In the genomic region with DNA sequence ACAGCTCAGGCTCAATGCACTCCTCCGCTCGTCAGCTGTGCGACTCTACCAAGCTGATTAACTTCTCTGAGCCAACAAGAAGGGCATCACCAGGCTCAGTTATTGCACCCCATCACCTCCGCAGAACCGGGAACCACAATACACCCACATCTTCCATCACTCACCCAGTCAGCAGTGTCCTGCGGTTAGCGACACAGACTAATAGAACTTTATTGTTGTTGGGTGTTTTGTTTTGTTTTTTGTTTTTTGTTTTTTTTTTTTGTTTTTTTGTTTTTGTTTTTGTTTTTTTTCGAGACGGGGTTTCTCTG, we compare ENCODE assay signal across 8 mouse cellular contexts. TPM values are rescaled to one million over a fixed set of nuclear protein-coding genes. Genes with fewer than 3 reads are reported as not detected.
A peak's percentile ranks its signal among the peaks of the same experiment; 100 is the strongest.
DNase-seq lines count a peak whose midpoint lies in the region; ATAC-seq lines count a peak whose summit lies in the region.

TSS of gene Creg2 (minus strand) at position 234 of the 308 bp plus-strand sequence.

- H3K36me3 ChIP-seq in lung, embryonic 15.5 days = no peaks in the 10 kb centered on the region
- no peaks in the 10 kb centered on the region for H3K36me3 ChIP-seq in forebrain, embryonic 10.5 days (replicated peaks)
- H3K36me3 ChIP-seq in midbrain, embryonic 15.5 days (replicated peaks) = no peaks in the 10 kb centered on the region

- H3K4me1 ChIP-seq in lung, embryonic 15.5 days = peaks cover 13% of the 10 kb centered on the region
- H3K4me1 ChIP-seq in forebrain, embryonic 10.5 days = peaks cover 20% of the 10 kb centered on the region
- H3K4me1 ChIP-seq in midbrain, embryonic 15.5 days = peaks cover 14% of the 10 kb centered on the region

- ATAC-seq in lung, embryonic 15.5 days (ENCODE audit: borderline replicate concordance, extremely low read depth, low FRiP score, low TSS enrichment) = no peak
- ATAC-seq in midbrain, embryonic 15.5 days (replicated peaks) = no peak; the same call in 1 of the 2 replicates

- no peak within 1 kb of the TSS; the same call in 1 of the 2 replicates for H3K9ac ChIP-seq in lung, embryonic 15.5 days
- peak within 1 kb of the TSS; percentile 60 for H3K9ac ChIP-seq in midbrain, embryonic 15.5 days

- H3K27ac ChIP-seq in lung, embryonic 15.5 days = no peak within 1 kb of the TSS
- peak within 1 kb of the TSS; percentile 60 for H3K27ac ChIP-seq in forebrain, embryonic 10.5 days
- peak within 1 kb of the TSS; percentile 75 for H3K27ac ChIP-seq in midbrain, embryonic 15.5 days

- peaks cover 55% of the 10 kb centered on the region for H3K27me3 ChIP-seq in lung, embryonic 15.5 days
- peaks cover 58% of the 10 kb centered on the region for H3K27me3 ChIP-seq in forebrain, embryonic 10.5 days (ENCODE audit: poor library complexity, severe bottlenecking)
- peaks cover 9% of the 10 kb centered on the region; the same call in 1 of the 2 replicates for H3K27me3 ChIP-seq in midbrain, embryonic 15.5 days (replicated peaks)

- peak within 1 kb of the TSS; percentile 91 for H3K4me2 ChIP-seq in lung, embryonic 15.5 days
- peak within 1 kb of the TSS; percentile 93 for H3K4me2 ChIP-seq in midbrain, embryonic 15.5 days

- H3K4me3 ChIP-seq in lung, embryonic 15.5 days = peak within 1 kb of the TSS; percentile 45
- peak within 1 kb of the TSS; percentile 74 for H3K4me3 ChIP-seq in forebrain, embryonic 10.5 days
- H3K4me3 ChIP-seq in midbrain, embryonic 15.5 days = peak within 1 kb of the TSS; percentile 58

- H3K9me3 ChIP-seq in lung, embryonic 15.5 days = no peaks in the 10 kb centered on the region
- no peaks in the 10 kb centered on the region for H3K9me3 ChIP-seq in forebrain, embryonic 10.5 days
- no peaks in the 10 kb centered on the region for H3K9me3 ChIP-seq in midbrain, embryonic 15.5 days

- 32% methylated on average over 9 of the region's 9 CpGs for WGBS in lung, embryonic 15.5 days
- WGBS in forebrain, embryonic 10.5 days = 42% methylated on average over 9 of the region's 9 CpGs
- WGBS in midbrain, embryonic 15.5 days = 45% methylated on average over 9 of the region's 9 CpGs

- DNase-seq in lung, postnatal 10 days = no peak
- no peak for DNase-seq in forebrain, embryonic 10.5 days (ENCODE audit: extremely low spot score, low spot score)
- DNase-seq in layer of hippocampus, postnatal 14 days (ENCODE audit: low spot score in 2 of 2) = peak in 1 of 2 experiments; percentile 56
- DNase-seq in retina, embryonic 14.5 days (ENCODE audit: low spot score) = no peak
- no peak for DNase-seq in cerebellum, adult 11-12 months
- no peak for DNase-seq in adrenal gland, postnatal 10 days

RNA-seq across cellular contexts. Expression of gene Creg2, which starts in this region (rescaled TPM):
- polyA plus RNA-seq in lung, embryonic 15.5 days (2015; fragmentation: Nextera tagmentation; extraction: Ambion mirVana) = 0.05 and 0.06 TPM in 2 replicates
- polyA plus RNA-seq in forebrain, embryonic 10.5 days (2016; fragmentation: Nextera tagmentation; extraction: Ambion mirVana) = 0.05 TPM in 1 of 2 replicates, not detected in the other
- total RNA-seq in layer of hippocampus, postnatal 14 days (2021) = 10 to 100 TPM; 66.6 to 68.0 TPM
- polyA plus RNA-seq in midbrain, embryonic 15.5 days (2015; fragmentation: Nextera tagmentation; extraction: Ambion mirVana) = 8.2 and 9.3 TPM in 2 replicates
- total RNA-seq in adrenal gland, postnatal 10 days (2021) = 1 to 10 TPM in 1 of 2 experiments, under 1 TPM in 1; 0.36 to 1.1 TPM

Comparison
In these comparisons a context has a peak if more than half of its experiments do, and no peak if none do; other contexts are left out.
1. RNA of gene Creg2 (total RNA-seq): 66.6 to 68.0 TPM in layer of hippocampus, postnatal 14 days; 0.36 to 1.1 TPM in adrenal gland, postnatal 10 days; every median in the first group is over 10 times any median in the second.
2. Peak in every context shown above with its lines, with median percentiles within 50 percentile points of each other: H3K4me3 ChIP-seq.